Mouse (Mus musculus) hindbrain, embryonic 11.5 days (tissue): Measurements from ENCODE around the gene Msmb. TPM values are rescaled to one million over a fixed set of nuclear protein-coding genes. Genes with fewer than 3 reads are reported as not detected.
A peak's percentile ranks its signal among the peaks of the same experiment; 100 is the strongest.
"Not testable (repeated sequence)": the region's sequence is repeated elsewhere in the genome, so short reads cannot be mapped to it uniquely, and the experiment has no call there.

ENCODE experiments used
- ATAC-seq: fragments of 200-750 bp; cut with Nextera tagmentation; 2 replicates; pipeline ENCODE4 v1.8.0; 2017; ENCODE audit warnings: mild to moderate bottlenecking, moderate TSS enrichment, moderate library complexity; ENCODE audit not compliant: low FRiP score
- DNase-seq: peaks from one replicate; pipeline ENCODE4 v3.0.0-alpha.2; 2015; ENCODE audit warnings: low spot score
- H3K27ac ChIP-seq: fragments of 300-500 bp; sonication (generic); 2 replicates; pipeline ENCODE4 v1.5.1; 2014; ENCODE audit warnings: mild to moderate bottlenecking, low read depth, low read length
- H3K27me3 ChIP-seq: fragments of 300-500 bp; sonication (generic); 2 replicates; pipeline ENCODE4 v1.6.1; 2014; ENCODE audit warnings: mild to moderate bottlenecking, low read length, moderate library complexity, mixed read lengths; ENCODE audit not compliant: control insufficient read depth, insufficient read depth
- H3K36me3 ChIP-seq: fragments of 300-500 bp; sonication (generic); 2 replicates; pipeline ENCODE4 v1.6.1; 2014; ENCODE audit warnings: mild to moderate bottlenecking, low read length, moderate library complexity, mixed read lengths; ENCODE audit not compliant: control insufficient read depth, insufficient read depth
- H3K4me1 ChIP-seq: fragments of 300-500 bp; sonication (generic); replicated peaks from 2 replicates; pipeline ENCODE4 v1.6.1; 2014; ENCODE audit warnings: low read length, mixed read lengths; ENCODE audit not compliant: control insufficient read depth, insufficient read depth
- H3K4me2 ChIP-seq: fragments of 300-500 bp; sonication (generic); replicated peaks from 2 replicates; pipeline ENCODE4 v1.6.1; 2014; ENCODE audit warnings: mild to moderate bottlenecking, low read depth, low read length
- H3K4me3 ChIP-seq: fragments of 300-500 bp; sonication (generic); 2 replicates; pipeline ENCODE4 v1.5.1; 2014; ENCODE audit warnings: low read depth, low read length
- H3K9ac ChIP-seq: fragments of 300-500 bp; sonication (generic); 2 replicates; pipeline ENCODE4 v1.6.1; 2014; ENCODE audit warnings: low read depth, low read length
- H3K9me3 ChIP-seq: fragments of 300-500 bp; sonication (generic); 2 replicates; pipeline ENCODE4 v1.6.1; 2016; ENCODE audit warnings: low read length; ENCODE audit not compliant: control insufficient read depth
- WGBS: fragments of 180-500 bp; shearing (Covaris S2); extraction: QIAGEN DNeasy Blood & Tissue Kit; methylation state at CpG from one replicate; pipeline ENCODE4 v1.1.7; 2014; 5-methylcytosine and 5-hydroxymethylcytosine counted together
- polyA plus RNA-seq: library from polyadenylated mRNA; unstranded; fragments of >200 nt; fragmentation: Nextera tagmentation; extraction: Ambion mirVana; gene quantifications from 2 replicates; pipeline ENCODE4 v1.2.1, GENCODE M21; 2014

Msmb gene
- polyA plus RNA-seq, 1 experiment from 2014 or later, result not detected

DNA sequence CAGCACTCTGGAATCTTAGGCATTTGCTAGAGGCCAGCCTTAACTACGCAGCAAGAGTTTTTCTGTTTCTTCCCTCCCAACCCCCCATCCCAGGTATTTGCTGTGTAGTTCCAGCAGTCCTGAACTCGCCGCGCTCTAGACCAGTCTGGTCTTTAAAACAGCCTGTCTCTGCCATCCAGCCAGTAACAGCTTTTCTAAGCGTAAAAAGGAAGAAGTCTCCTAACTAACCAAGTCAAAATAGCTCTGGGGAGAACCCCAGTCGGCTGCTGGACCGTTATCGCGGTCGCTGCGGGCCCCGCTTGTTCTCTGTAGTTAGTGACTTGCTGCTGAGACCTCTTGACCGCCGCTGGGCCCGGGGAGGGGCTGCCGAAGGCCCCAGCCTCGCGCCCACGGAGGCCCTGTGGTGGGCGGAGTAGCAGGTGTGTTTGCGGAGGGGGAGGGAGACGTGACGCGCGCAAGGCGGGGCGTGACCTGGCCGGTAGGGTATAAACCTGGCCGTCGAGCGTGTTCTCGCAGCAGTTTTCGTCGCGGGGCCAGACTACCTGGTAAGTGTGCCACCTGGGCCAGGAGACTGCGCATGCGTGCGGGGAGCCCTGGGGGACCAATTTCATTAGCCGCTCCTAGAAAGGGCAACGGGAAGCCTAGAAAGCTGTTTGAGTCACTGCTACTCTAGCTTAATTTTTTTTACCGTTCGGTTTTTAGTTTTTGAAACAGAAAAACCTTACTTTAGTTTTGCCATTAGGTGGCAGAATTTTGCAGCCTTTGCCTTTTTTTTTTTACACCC is 23.6 kb downstream of the Msmb start:
- H3K4me3 ChIP-seq, result peak overlapping the region; percentile 48
- DNase-seq (peak; percentile 74), ATAC-seq (no peak)
- H3K27me3 ChIP-seq, result no peaks in the 10 kb centered on the region
- H3K9me3 ChIP-seq, result no peaks in the 10 kb centered on the region
- H3K9ac ChIP-seq, result peak overlapping the region; percentile 59
- no peaks in the 10 kb centered on the region for H3K36me3 ChIP-seq
- 1% methylated on average over 42 of the region's 42 CpGs for WGBS
- H3K4me2 ChIP-seq, result peak overlapping the region; percentile 93
- H3K4me1 ChIP-seq, result peaks cover 6% of the 10 kb centered on the region; the same call in 1 of the 2 replicates
- H3K27ac ChIP-seq, result 0 out of 2 replicates have a peak overlapping the region, but pooled peaks have one; percentile 10

DNA sequence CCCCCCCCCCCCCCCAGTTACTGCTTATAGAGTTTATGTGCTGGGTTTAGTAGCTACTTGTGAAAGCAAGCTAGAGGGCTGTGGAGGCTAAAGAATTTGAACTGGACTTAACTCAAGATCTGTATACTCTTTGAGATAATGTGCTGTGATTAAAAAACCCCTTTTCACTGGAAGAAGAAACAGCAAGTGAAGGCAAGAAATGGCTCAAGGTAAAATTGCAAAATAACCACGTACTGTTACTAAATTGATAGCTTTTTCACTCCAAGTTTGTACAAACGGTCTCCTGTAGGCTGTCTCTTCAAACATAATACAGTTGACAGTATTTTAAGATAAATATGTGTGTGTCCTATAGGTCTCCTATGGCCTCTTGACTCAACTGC is 24.2 kb downstream of the Msmb start:
- no peaks in the 10 kb centered on the region for H3K27me3 ChIP-seq
- peak overlapping the region; percentile 48; the same call in 1 of the 2 replicates for H3K4me3 ChIP-seq
- H3K27ac ChIP-seq, result no peak overlapping the region
- H3K9me3 ChIP-seq, result no peaks in the 10 kb centered on the region
- H3K36me3 ChIP-seq, result no peaks in the 10 kb centered on the region
- DNase-seq, result no peak
- peaks cover 3% of the 10 kb centered on the region; the same call in 1 of the 2 replicates for H3K4me1 ChIP-seq
- H3K9ac ChIP-seq, result no peak overlapping the region
- WGBS, result 77% methylated on average over 2 of the region's 2 CpGs
- ATAC-seq, result no peak
- no peak overlapping the region for H3K4me2 ChIP-seq

DNA sequence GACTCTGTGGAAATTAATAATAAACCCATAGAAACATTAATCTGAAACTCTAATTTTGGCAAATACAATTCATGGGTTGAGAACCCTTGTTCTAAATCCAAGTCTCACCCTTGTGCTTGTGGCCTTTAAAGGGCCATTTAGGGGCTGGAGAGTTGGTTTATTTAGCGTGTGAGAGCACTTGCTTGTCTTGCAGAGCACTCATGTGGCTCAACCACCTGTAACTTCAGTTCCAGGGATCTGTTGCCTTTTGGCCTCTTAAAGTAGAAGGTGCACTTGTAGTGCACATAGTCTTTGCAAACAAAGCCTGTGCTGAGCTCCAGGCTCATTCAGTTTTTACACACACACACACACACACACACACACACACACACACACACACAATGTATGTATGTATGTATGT is 25.0 kb downstream of the Msmb start:
- no peak overlapping the region for H3K9ac ChIP-seq
- no peak overlapping the region for H3K4me3 ChIP-seq
- H3K9me3 ChIP-seq, result no peaks in the 10 kb centered on the region
- H3K36me3 ChIP-seq, result no peaks in the 10 kb centered on the region
- DNase-seq, result no peak
- 100% methylated on average over 1 of the region's 1 CpGs for WGBS
- no peak overlapping the region for H3K27ac ChIP-seq
- ATAC-seq, result no peak
- H3K27me3 ChIP-seq, result no peaks in the 10 kb centered on the region
- H3K4me1 ChIP-seq, result peaks cover 3% of the 10 kb centered on the region; the same call in 1 of the 2 replicates
- H3K4me2 ChIP-seq, result no peak overlapping the region

DNA sequence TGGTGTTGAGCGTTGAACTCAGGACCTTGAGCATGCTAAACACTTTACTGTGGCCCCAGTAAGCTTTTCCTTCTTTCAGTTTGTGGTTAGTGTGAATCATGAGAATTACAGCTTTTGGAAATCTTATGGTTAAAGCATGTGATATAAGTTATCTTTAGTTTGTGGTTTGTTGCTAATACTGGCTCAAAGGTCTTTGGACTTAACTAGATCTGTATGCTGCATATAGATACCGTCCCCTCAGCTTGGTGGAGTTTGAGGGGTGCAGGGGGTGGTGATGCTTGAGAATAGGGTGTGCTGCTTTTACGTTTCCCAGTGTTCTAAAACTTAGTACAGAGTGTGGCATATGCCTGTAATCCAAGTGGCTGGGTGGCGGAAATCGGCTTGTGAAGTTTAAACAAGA is 25.5 kb downstream of the Msmb start:
- DNase-seq (no peak), ATAC-seq (no peak)
- 92% methylated on average over 5 of the region's 5 CpGs for WGBS
- H3K36me3 ChIP-seq, result no peaks in the 10 kb centered on the region
- H3K27me3 ChIP-seq, result no peaks in the 10 kb centered on the region
- no peak overlapping the region for H3K4me3 ChIP-seq
- H3K27ac ChIP-seq, result no peak overlapping the region
- H3K9me3 ChIP-seq, result no peaks in the 10 kb centered on the region
- peaks cover 3% of the 10 kb centered on the region; the same call in 1 of the 2 replicates for H3K4me1 ChIP-seq
- no peak overlapping the region for H3K9ac ChIP-seq
- no peak overlapping the region for H3K4me2 ChIP-seq

DNA sequence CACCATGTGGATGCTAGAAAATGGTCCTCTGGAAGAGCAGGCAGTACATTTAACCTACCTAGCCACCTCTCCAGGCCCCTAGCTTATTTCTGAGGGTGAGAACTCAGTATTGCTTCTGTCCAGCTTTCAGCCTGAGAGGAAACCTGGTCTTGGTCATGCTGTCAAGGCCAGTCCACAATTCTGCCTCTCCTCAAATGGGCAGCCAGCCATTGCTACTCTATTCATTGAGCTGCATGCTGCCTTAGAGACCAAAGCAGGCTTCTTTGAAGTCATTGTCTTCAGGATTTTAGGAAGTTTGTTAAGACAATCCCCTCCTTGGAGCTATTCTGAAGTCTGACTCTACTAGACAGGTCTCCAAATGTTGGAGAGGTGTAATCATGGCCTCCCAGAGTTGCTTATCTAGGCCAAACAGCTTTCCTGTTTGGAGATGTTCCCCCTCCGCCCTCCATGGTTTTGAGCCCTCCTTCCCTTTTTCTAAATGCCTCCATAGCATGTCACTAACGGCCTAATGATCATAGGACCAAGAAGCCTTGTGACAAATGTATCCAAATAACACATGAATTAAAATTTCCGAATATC is 26.9 kb downstream of the Msmb start:
- Histone ChIP-seq H3K9ac (no peak overlapping the region), H3K9me3 (no peaks in the 10 kb centered on the region), H3K4me1 (peaks cover 3% of the 10 kb centered on the region; the same call in 1 of the 2 replicates), H3K36me3 (no peaks in the 10 kb centered on the region), H3K27ac (no peak overlapping the region), H3K4me2 (no peak overlapping the region), H3K27me3 (no peaks in the 10 kb centered on the region), H3K4me3 (no peak overlapping the region)
- ATAC-seq, result no peak
- WGBS, result 85% methylated on average over 3 of the region's 3 CpGs
- DNase-seq, result no peak

DNA sequence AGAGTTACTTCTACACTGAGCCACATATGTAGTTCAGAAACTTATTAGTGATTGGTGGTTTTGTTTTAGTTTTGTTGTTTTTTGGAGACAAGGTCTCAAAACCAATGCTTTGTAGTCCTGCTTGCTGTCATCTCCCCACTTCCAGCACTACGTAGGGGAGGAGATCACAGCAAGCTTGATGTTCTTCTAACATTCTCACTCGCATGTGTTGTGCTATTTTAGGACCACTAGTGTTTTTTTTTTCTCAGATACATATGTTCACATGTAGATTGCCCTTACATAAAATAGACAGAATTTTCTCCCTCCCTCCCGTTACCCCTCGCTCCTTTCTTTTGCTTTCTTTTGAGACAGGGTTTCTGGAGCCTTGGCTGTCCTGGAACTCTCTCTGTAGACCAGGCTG is 28.3 kb downstream of the Msmb start:
- ATAC-seq (no peak), DNase-seq (no peak)
- H3K9ac ChIP-seq, result no peak overlapping the region
- peaks cover 3% of the 10 kb centered on the region; the same call in 1 of the 2 replicates for H3K4me1 ChIP-seq
- no peak overlapping the region for H3K4me2 ChIP-seq
- no peaks in the 10 kb centered on the region for H3K36me3 ChIP-seq
- H3K27me3 ChIP-seq, result no peaks in the 10 kb centered on the region
- WGBS, result 91% methylated on average over 4 of the region's 4 CpGs
- no peaks in the 10 kb centered on the region for H3K9me3 ChIP-seq
- H3K4me3 ChIP-seq, result no peak overlapping the region
- no peak overlapping the region for H3K27ac ChIP-seq

DNA sequence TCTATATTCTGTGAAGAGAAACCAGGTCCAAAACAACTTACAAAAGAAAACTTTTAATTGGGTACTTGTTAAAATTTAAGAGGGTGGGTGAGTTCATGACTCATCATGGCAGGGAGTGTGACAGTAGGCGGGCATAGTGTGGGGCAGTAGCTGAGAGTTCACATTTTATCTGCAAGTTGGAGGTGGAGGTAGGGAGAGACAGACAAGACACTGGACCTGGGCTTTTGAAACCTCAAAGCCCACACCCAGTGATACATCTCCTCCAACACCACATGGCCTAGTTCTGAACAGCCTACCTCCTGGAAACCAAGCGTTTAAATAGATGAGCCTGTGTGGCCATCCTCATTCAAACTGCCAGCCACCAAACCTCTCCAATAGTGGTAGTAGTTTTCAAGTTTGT is 33.5 kb downstream of the Msmb start:
- Histone ChIP-seq H3K4me3 (no peak overlapping the region), H3K27ac (no peak overlapping the region), H3K4me1 (no peaks in the 10 kb centered on the region), H3K9me3 (no peaks in the 10 kb centered on the region), H3K9ac (no peak overlapping the region), H3K36me3 (0 out of 2 replicates have a peak, but pooled peaks cover 4% of the 10 kb centered on the region), H3K27me3 (no peaks in the 10 kb centered on the region), H3K4me2 (no peak overlapping the region)
- no peak for DNase-seq
- 91% methylated on average over 2 of the region's 2 CpGs for WGBS
- ATAC-seq, result no peak

DNA sequence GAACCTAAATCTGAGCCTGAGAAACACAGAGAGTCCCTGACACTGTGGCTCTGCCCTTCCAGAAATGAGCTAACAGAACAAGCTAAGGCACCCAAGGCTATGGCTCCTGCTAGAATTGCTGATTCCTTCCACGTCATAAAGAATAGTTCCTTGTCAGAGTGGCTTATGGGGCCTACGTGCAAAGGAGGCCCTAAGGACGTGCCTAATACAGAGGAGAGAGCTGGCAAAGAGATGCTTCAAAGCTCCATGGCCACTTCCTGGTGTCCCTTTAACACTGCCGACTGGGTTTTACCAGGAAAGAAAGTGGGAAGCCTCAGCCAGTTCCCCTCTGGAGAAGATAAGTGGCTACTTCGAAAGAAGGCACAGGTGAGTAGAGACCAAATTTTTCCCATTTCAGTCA is 34.8 kb downstream of the Msmb start:
- 88% methylated on average over 4 of the region's 5 CpGs for WGBS
- H3K9ac ChIP-seq, H3K4me3 ChIP-seq, H3K27ac ChIP-seq, H3K4me1 ChIP-seq, H3K4me2 ChIP-seq, H3K9me3 ChIP-seq, ATAC-seq, H3K27me3 ChIP-seq, DNase-seq: not testable (repeated sequence)
- peaks cover 10% of the 10 kb centered on the region; the same call in 1 of the 2 replicates for H3K36me3 ChIP-seq
